Mouse (Mus musculus) spleen, adult 2 months (tissue): ENCODE data around the gene Rab40c. TPM values are rescaled to one million over a fixed set of nuclear protein-coding genes. Genes with fewer than 3 reads are reported as not detected.

Source experiments
- DNase-seq, 2 experiments: peaks; one replicate each; pipeline versions ENCODE4 v3.0.0 to v3.0.0-alpha.2; 2012 to 2021; ENCODE audit warnings: low spot score in 2 of 2, low read depth in 1 of 2
- H3K27ac ChIP-seq: fragments of 200-500 bp; 2 replicates; pipeline ENCODE4 v1.5.1; 2012; ENCODE audit warnings: low read length, inconsistent platforms; ENCODE audit not compliant: insufficient read depth
- H3K27me3 ChIP-seq: fragments of 200-500 bp; 2 replicates; pipeline ENCODE4 v1.6.1; 2012; ENCODE audit warnings: mild to moderate bottlenecking, moderate library complexity, low read length, inconsistent platforms; ENCODE audit not compliant: control insufficient read depth, insufficient read depth
- H3K36me3 ChIP-seq: fragments of 200-500 bp; 2 replicates; pipeline ENCODE4 v1.6.1; 2012; ENCODE audit warnings: mild to moderate bottlenecking, low read length, inconsistent platforms; ENCODE audit not compliant: control insufficient read depth, insufficient read depth
- H3K4me1 ChIP-seq: fragments of 200-500 bp; 2 replicates; pipeline ENCODE4 v1.6.1; 2011; ENCODE audit warnings: inconsistent platforms; ENCODE audit not compliant: control insufficient read depth, insufficient read depth, insufficient read length
- H3K4me3 ChIP-seq: fragments of 200-500 bp; 2 replicates; pipeline ENCODE4 v1.5.1; 2011; ENCODE audit warnings: mild to moderate bottlenecking, inconsistent platforms; ENCODE audit not compliant: insufficient read depth, insufficient read length; ENCODE audit errors: extremely low read depth
- CTCF ChIP-seq: fragments of 200-500 bp; IDR thresholded peaks from 2 replicates; pipeline ENCODE4 v1.5.1; 2011; ENCODE audit warnings: mild to moderate bottlenecking, inconsistent platforms; ENCODE audit not compliant: insufficient read depth, insufficient read length, insufficient replicate concordance; ENCODE audit errors: extremely low read depth
- POLR2A ChIP-seq: fragments of 200-500 bp; IDR thresholded peaks from 2 replicates; pipeline ENCODE4 v1.6.1; 2011; ENCODE audit warnings: low read depth, low read length, inconsistent platforms
- WGBS: fragments of 180-500 bp; shearing (Covaris S2); methylation state at CpG from one replicate; pipeline ENCODE4 v1.1.7; 2018; 5-methylcytosine and 5-hydroxymethylcytosine counted together
- polyA plus RNA-seq: library from polyadenylated mRNA; depleted of rRNA; stranded (reverse); fragments of >200 nt; gene quantifications from 2 replicates; pipeline ENCODE4 v1.2.3, GENCODE M21; 2012

Gene Rab40c
- polyA plus RNA-seq, 1 experiment = 31.6 TPM

DNA sequence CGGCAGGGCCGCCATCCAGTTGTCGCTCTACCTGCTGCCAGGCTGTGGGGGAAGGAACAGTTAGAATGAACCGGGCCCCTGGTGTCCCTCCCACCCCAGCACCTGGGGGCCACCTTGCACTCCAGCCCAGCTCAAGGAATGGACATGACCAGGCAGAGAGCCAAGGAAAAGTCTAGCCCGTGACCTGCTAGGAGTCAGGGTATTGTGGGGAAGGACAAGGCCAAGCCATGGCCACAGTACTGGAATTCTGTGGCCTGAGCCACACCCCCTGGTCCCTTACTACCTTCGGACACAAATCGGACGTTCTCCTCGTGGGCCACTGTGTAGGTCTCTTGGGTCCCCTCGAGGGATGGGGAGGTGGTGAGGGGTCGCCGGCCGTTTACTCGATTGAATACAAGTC, 55.2 kb downstream of the Rab40c start:
- Histone ChIP-seq H3K4me3 (no peak overlapping the region), H3K36me3 (no peaks in the 10 kb centered on the region), H3K27me3 (no peaks in the 10 kb centered on the region), H3K27ac (no peak overlapping the region), H3K4me1 (peaks cover 3% of the 10 kb centered on the region; the same call in 1 of the 2 replicates)
- TF ChIP-seq POLR2A (no peak), CTCF (no peak)
- DNase-seq = no peak
- 97% methylated on average over 14 of the region's 14 CpGs for WGBS

DNA sequence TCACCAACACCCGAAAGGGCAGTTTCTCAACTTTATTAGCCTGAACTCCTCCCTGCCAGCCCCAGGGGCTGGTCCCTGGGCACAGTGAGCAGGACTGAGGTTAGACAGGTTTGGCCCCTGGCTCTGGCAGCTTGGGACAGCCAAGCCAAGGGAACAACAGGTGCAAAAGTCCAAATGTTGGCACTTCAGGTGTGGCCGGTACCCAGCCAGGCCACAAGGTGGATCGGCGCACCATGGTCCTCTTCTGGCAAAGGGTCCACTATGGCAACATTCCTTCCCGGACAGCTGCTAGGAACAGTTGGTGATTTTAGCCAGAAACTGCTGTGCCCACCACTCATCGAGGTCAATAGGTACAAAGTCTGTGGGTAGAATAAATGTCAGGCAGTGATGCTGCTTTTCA, 55.8 kb downstream of the Rab40c start:
- WGBS = 96% methylated on average over 6 of the region's 6 CpGs
- no peak for DNase-seq
- Histone ChIP-seq H3K4me3 (no peak overlapping the region), H3K36me3 (no peaks in the 10 kb centered on the region), H3K4me1 (peaks cover 3% of the 10 kb centered on the region; the same call in 1 of the 2 replicates), H3K27ac (no peak overlapping the region), H3K27me3 (no peaks in the 10 kb centered on the region)
- no peak for TF ChIP-seq POLR2A
- no peak for TF ChIP-seq CTCF

DNA sequence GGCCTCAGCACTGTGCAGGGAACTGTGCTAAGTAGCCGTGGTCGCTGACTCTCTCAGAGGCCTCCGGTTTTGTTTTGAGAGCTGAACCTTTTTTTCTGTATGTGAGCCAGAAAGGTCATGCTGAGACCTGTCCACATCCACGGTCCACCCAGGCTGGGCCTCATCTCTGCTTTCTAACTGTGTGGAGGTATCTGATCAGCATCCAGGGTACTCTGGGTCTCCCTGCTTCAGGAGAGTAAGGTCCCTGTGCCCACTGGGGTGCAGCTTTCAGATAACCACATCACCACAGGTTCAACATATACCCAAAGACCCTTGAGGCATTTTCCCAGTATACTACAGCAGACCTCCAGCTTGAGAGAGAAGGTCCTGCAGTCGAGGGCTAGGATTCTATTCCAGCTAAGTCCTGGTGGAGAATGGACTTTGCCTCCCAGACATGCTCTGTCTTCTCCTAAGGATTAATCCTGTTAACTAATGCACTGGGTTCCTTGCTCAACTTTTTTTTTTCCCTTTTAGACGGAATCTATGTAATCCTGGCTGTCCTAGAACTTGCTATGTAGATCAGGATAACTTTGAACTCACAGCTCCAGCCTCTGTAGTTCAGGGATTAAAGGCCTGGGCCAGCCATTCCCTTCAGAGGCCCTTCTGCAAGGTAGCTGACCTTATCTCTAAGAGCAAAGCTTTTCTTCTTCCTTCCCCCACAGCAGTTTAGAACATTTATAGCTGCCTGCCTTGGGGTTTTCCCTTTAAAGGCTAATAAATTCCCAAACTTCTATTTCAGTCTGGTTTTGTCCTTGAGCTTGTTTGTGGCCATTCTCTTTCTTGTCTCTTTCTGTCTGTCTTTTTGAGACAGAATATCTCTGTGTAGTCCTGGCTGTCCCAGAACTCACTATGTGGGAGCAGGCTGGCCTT, 57.6 kb downstream of the Rab40c start:
- peak overlapping the region; percentile 67 for H3K4me3 ChIP-seq
- H3K36me3 ChIP-seq = no peaks in the 10 kb centered on the region
- no peak for DNase-seq
- TF ChIP-seq CTCF (no peak), POLR2A (no peak)
- 17% methylated on average over 6 of the region's 6 CpGs for WGBS
- peaks cover 3% of the 10 kb centered on the region; the same call in 1 of the 2 replicates for H3K4me1 ChIP-seq
- H3K27ac ChIP-seq = peak overlapping the region; percentile 66
- H3K27me3 ChIP-seq = no peaks in the 10 kb centered on the region

DNA sequence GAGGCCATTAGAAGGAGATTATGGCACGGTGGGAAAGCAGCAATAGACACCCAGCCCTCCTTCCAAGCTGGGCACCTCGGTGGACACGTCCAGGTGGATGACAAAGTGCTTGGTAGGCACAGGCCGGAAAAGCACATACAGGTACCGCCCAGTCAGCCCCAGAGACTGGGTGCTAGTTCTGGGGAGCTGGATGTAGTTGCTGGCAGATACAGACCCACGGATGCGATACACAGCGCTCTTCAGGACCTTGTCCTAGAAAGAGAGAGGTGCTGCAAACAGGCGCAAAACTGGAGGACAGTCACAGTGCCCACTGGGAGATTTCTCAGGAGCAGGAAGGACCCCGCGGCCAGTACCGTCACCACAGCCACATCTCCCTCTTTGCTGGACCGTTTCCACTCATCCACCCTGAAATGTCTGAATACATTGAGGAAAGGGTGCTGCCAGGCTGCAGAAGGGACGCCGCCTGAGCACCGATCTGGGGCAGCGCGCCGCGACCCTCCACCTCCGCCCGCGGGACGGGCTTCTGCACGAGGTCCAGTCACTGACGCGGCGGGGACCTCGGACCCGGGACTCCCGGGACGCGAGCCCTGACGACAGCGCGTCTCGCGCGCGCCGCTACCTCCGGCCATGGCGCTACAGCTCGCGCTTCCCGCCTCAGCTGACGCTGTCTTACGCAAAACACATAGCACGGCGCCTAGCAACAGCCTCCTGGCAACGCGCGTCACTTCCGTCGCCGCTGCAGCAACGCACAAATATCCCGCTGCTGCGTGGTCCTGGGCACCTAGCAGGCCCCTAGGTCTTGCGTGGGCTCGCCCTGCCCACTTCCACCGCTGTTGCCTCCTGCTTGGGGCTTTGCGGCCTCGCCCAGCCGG, 58.5 kb downstream of the Rab40c start, which contains the start of gene Wdr90:
TSS of gene Wdr90 (minus strand) at position 670 of the 872 bp plus-strand sequence.
- Histone ChIP-seq H3K27me3 (no peaks in the 10 kb centered on the region), H3K36me3 (no peaks in the 10 kb centered on the region), H3K4me3 (peak within 1 kb of the TSS; percentile 67), H3K4me1 (peaks cover 3% of the 10 kb centered on the region; the same call in 1 of the 2 replicates), H3K27ac (peak within 1 kb of the TSS; percentile 66)
- DNase-seq = peak; percentile 85 to 88
- 4% methylated on average over 63 of the region's 65 CpGs for WGBS
- TF ChIP-seq CTCF (no peak), POLR2A (0 out of 2 replicates have a peak, but pooled peaks have one; percentile 21)

DNA sequence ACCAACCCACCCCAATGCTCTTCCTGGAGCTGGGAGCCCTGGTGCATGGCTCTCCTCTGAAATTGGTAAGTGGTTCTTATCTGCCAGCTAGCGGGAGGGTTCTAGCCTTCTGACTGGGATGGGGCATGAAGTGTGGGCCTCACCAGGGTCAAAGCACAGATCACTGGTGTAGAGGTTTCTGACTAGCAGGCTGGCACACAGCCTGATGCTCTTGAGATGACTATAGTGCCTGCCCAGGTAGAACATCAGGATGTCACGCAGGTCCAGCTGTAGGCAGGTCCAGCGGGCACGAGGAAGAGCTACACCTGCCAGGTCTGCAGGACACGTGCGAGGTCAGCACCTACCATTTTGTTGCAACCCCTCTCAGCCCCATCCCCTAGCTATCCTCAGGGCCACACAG, 59.3 kb downstream of the Rab40c start:
- H3K27me3 ChIP-seq = no peaks in the 10 kb centered on the region
- H3K4me3 ChIP-seq = no peak overlapping the region
- H3K4me1 ChIP-seq = peaks cover 3% of the 10 kb centered on the region; the same call in 1 of the 2 replicates
- H3K27ac ChIP-seq = no peak overlapping the region
- no peak for DNase-seq
- WGBS = 91% methylated on average over 6 of the region's 6 CpGs
- no peak for TF ChIP-seq CTCF
- TF ChIP-seq POLR2A = no peak
- no peaks in the 10 kb centered on the region for H3K36me3 ChIP-seq

DNA sequence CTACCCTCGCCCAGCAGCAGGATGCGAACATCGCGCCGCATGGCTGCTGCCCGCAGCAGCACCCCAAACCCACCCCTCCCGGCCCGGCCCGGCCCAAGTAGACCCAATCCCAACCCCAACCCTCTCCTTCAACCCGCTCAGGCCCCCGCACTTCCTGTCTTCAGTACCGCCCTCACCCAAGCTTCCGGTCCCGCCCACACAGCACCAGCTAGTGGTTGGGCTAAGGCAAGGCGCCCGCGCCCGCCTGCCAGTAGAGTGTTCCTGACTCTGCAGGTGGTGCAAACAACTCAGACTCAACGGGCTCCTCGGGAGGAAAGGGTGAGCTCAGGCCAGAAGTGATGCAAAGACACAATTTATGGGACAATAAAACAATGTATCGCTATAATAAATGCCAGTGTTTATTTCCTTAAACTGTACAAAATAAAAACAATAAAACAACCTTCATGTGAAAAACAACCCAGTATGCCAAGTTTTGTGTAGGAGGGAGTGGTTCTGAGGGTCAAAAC, 75.1 kb downstream of the Rab40c start, which contains the start of gene Rhot2:
TSS of gene Rhot2 (minus strand) at position 456 of the 506 bp plus-strand sequence.
- no peaks in the 10 kb centered on the region for H3K27me3 ChIP-seq
- peaks cover 15% of the 10 kb centered on the region for H3K4me1 ChIP-seq
- WGBS = 0% methylated on average over 21 of the region's 21 CpGs
- DNase-seq = peak; percentile 81 to 97
- H3K4me3 ChIP-seq = peak within 1 kb of the TSS; percentile 84
- peak; percentile 36; the same call in 1 of the 2 replicates for TF ChIP-seq CTCF
- peak; percentile 53; the same call in 1 of the 2 replicates for TF ChIP-seq POLR2A
- H3K36me3 ChIP-seq = peaks cover 26% of the 10 kb centered on the region
- H3K27ac ChIP-seq = peak within 1 kb of the TSS; percentile 86
